Mouse (Mus musculus) ES-Bruce4 (cell line): ENCODE results near the gene H2-Q7.
"Not testable (repeated sequence)": the region's sequence is repeated elsewhere in the genome, so short reads cannot be mapped to it uniquely, and the experiment has no call there.

Experiments used
- CTCF ChIP-seq: IDR thresholded peaks from one replicate; pipeline ENCODE4 v1.8.1; 2011; ENCODE audit warnings: low read depth, low read length
- POLR2A ChIP-seq: IDR thresholded peaks from one replicate; pipeline ENCODE4 v1.8.1; 2011; ENCODE audit warnings: low read length; ENCODE audit not compliant: insufficient read depth

- not testable (repeated sequence) for TF ChIP-seq POLR2A, CTCF
These were observed 8.3 kb upstream of the H2-Q7 start for GRCm38 (mm10) chr17:35430671-35431070.
